Mouse (Mus musculus) liver, embryonic 13.5 days (tissue): ENCODE data around the gene AU022252. TPM values are rescaled to one million over a fixed set of nuclear protein-coding genes. Genes with fewer than 3 reads are reported as not detected.
A peak's percentile ranks its signal among the peaks of the same experiment; 100 is the strongest.
"Not testable (repeated sequence)": the region's sequence is repeated elsewhere in the genome, so short reads cannot be mapped to it uniquely, and the experiment has no call there.

ENCODE experiments used
- ATAC-seq: fragments of 200-750 bp; cut with Nextera tagmentation; 2 replicates; pipeline ENCODE4 v1.8.0; 2017; ENCODE audit warnings: low read depth, mild to moderate bottlenecking, moderate number of reproducible peaks, moderate library complexity
- DNase-seq: peaks from one replicate; pipeline ENCODE4 v3.0.0; 2022
- H3K27ac ChIP-seq: fragments of 300-500 bp; sonication (generic); 2 replicates; pipeline ENCODE4 v1.5.1; 2015; ENCODE audit warnings: moderate library complexity, mild to moderate bottlenecking, inconsistent platforms
- H3K27me3 ChIP-seq: fragments of 300-500 bp; sonication (generic); 2 replicates; pipeline ENCODE4 v1.6.1; 2015; ENCODE audit warnings: mild to moderate bottlenecking, inconsistent platforms
- H3K36me3 ChIP-seq: fragments of 300-500 bp; sonication (generic); 2 replicates; pipeline ENCODE4 v1.6.1; 2015; ENCODE audit warnings: mild to moderate bottlenecking, inconsistent platforms
- H3K4me1 ChIP-seq: fragments of 300-500 bp; sonication (generic); replicated peaks from 2 replicates; pipeline ENCODE4 v1.6.1; 2015; ENCODE audit warnings: inconsistent platforms
- H3K4me2 ChIP-seq: fragments of 300-500 bp; sonication (generic); 2 replicates; pipeline ENCODE4 v1.6.1; 2015; ENCODE audit warnings: inconsistent platforms, mild to moderate bottlenecking, moderate library complexity
- H3K4me3 ChIP-seq: fragments of 300-500 bp; sonication (generic); replicated peaks from 2 replicates; pipeline ENCODE4 v1.5.1; 2015; ENCODE audit warnings: mild to moderate bottlenecking, inconsistent platforms
- H3K9ac ChIP-seq: fragments of 300-500 bp; sonication (generic); 2 replicates; pipeline ENCODE4 v1.6.1; 2015; ENCODE audit warnings: mild to moderate bottlenecking, inconsistent platforms
- H3K9me3 ChIP-seq: fragments of 300-500 bp; sonication (generic); replicated peaks from 2 replicates; pipeline ENCODE4 v1.6.1; 2016; ENCODE audit warnings: inconsistent platforms
- WGBS: fragments of 180-500 bp; shearing (Covaris S2); methylation state at CpG from one replicate; pipeline ENCODE4 v1.1.7; 2015; ENCODE audit not compliant: insufficient replicate concordance; 5-methylcytosine and 5-hydroxymethylcytosine counted together
- polyA plus RNA-seq: library from polyadenylated mRNA; unstranded; fragments of >200 nt; fragmentation: Nextera tagmentation; extraction: Ambion mirVana; gene quantifications from 2 replicates; pipeline ENCODE4 v1.2.1, GENCODE M21; 2015

Gene AU022252
- polyA plus RNA-seq, result 16.1 and 16.5 TPM in 2 replicates

DNA sequence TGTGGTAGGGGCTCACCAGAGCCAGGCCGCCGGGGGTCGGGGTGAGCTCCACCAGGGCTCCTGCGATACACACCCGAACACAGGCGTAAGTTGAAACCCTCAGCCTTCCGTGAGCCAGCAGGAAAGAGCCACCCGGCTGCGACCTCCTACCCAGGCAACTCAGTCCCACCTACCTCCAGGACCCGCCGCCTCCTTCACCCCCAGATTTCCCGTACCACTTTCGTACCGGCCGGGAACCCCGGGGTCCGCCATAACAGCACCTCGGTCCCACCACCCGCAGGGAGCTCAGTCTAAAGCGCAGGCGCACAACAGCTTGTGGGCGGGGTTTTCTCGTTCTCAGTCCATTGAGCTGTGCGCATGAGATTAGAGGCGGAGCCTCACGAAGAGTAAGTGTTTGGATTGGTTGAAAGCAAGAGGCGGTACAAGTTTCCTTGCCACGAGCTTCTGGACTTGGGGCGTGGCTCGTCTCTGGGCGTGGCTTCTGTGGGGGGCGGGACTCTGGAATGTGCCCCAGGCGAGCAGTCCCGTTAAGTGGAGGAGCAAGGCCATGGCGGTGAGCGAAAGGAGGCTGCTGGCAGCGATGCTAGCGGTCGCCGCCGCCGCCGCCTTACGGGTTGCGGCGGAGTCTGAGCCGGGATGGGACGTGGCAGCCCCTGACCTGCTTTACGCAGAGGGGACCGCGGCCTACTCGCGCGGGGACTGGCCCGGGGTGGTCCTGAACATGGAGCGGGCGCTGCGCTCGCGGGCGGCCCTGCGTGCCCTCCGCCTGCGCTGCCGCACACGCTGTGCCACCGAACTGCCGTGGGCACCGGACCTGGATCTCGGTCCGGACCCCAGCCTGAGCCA, at the start of gene AU022252, which contains the start of gene P3h1:
AU022252 (minus strand) TSS at position 303 of the 846 bp plus-strand sequence.
P3h1 (plus strand) TSS at position 506 of the 846 bp plus-strand sequence.
- peak within 1 kb of the TSS; percentile 89 for H3K9ac ChIP-seq
- peak; percentile 99 for DNase-seq
- peak within 1 kb of the TSS; percentile 99 for H3K4me2 ChIP-seq
- peak within 1 kb of the TSS; percentile 59 for H3K27ac ChIP-seq
- H3K27me3 ChIP-seq, result peaks cover 6% of the 10 kb centered on the region; the same call in 1 of the 2 replicates
- peaks cover 24% of the 10 kb centered on the region for H3K4me1 ChIP-seq
- peak; percentile 96 for ATAC-seq
- H3K9me3 ChIP-seq, result no peaks in the 10 kb centered on the region
- H3K36me3 ChIP-seq, result peaks cover 21% of the 10 kb centered on the region
- H3K4me3 ChIP-seq, result peak within 1 kb of the TSS; percentile 84
- under 1% methylated on average over 71 of the region's 71 CpGs for WGBS

DNA sequence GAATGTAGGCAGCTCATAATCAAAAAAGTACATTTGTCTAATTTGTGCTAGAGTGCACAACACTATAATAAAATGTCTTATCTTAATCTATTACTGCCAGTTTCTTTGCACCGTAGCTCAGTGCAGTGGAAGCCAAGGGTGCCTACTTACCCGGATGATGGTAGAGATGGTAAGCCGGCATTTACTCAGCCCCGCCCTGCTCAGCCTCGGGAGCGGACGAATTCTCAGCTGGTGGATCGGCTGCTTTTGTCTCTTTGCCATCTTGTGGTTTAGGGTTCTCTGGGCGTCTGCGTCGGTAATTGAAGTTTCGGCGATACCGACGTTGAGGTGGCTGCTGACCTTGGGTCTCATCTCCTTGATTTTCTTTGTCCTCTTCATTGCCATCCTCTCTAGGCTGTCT, 46.3 kb upstream of the AU022252 start:
- 77% methylated on average over 15 of the region's 15 CpGs for WGBS
- not testable (repeated sequence) for H3K4me3 ChIP-seq

DNA sequence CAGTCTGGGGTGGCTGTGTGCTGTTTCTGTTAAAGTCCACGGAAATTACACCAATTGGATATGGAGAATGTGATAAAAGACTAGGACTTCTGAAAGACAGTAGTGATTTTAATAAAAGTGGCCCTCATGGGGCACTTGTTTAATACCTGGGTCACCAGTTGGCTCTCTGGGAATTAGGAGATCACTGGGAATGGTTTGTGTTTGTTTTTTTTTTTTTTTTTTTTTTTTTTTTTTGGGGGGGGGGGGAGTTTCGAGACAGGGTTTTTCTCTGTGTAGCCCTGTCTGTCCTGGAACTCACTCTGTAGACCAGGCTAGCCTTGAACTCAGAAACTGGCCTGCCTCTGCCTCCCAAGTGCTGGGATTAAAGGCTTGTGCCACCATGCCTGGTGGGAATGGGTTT, 43.2 kb upstream of the AU022252 start:
- no peak overlapping the region for H3K9ac ChIP-seq
- DNase-seq (no peak), ATAC-seq (no peak)
- H3K4me3 ChIP-seq, result no peak overlapping the region
- no peaks in the 10 kb centered on the region for H3K27me3 ChIP-seq
- no peak overlapping the region for H3K4me2 ChIP-seq
- peaks cover 33% of the 10 kb centered on the region for H3K4me1 ChIP-seq
- no peaks in the 10 kb centered on the region for H3K9me3 ChIP-seq
- 59% methylated on average over 1 of the region's 2 CpGs for WGBS
- peak overlapping the region; percentile 63 for H3K27ac ChIP-seq
- H3K36me3 ChIP-seq, result peaks cover 97% of the 10 kb centered on the region

More for the DNA sequence above, 46.3 kb upstream of the AU022252 start:
- H3K4me2 ChIP-seq, H3K9ac ChIP-seq, H3K9me3 ChIP-seq, ATAC-seq, H3K27me3 ChIP-seq, DNase-seq, H3K27ac ChIP-seq: not testable (repeated sequence)
- Histone ChIP-seq H3K4me1 (peaks cover 17% of the 10 kb centered on the region), H3K36me3 (peaks cover 97% of the 10 kb centered on the region)

DNA sequence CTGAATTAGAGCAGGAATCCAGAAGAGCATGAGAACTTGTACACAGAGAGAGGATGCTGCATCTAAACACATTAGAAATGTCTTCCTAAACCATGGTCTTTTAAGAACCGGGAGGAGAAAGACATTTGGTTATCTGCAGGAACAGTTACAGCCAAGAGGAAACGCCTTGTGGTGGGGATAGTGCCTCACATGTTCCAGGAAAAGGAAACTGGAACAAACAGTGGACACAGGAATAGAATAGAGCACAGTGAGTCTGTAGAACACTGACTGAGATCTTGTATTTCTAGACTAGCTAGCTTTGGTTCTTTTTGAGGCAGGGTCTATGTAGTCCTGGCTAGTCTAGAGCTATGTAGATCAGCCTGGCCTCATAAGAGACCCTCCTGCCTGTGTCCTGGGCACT, 42.7 kb upstream of the AU022252 start:
- H3K4me3 ChIP-seq, result no peak overlapping the region
- H3K9ac ChIP-seq, result no peak overlapping the region
- peaks cover 33% of the 10 kb centered on the region for H3K4me1 ChIP-seq
- H3K9me3 ChIP-seq, result no peaks in the 10 kb centered on the region
- WGBS, result 19% methylated on average over 2 of the region's 2 CpGs
- DNase-seq, result no peak
- H3K36me3 ChIP-seq, result peaks cover 95% of the 10 kb centered on the region
- H3K27me3 ChIP-seq, result no peaks in the 10 kb centered on the region
- peak; percentile 56 for ATAC-seq
- peak overlapping the region; percentile 63 for H3K27ac ChIP-seq
- H3K4me2 ChIP-seq, result no peak overlapping the region

DNA sequence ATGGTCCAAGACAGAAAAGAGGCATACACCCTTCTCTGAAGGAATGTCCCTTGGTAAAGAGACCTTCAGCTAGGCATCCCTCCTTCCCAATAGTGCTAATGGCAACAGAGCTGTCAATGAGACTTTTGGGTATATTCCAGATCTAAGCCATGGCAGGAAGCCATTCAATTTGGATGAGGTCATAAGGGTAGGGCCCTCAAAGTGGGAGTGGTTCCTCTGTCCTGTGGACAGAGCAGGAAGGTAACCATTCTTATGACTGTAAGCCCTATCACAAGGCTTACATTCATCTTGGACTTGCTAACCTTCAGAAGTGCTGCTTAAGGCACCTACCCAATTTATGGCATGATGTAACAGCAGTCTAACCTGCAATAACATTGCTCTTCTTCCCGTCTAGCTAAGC, 42.1 kb upstream of the AU022252 start:
- no peak for ATAC-seq
- H3K36me3 ChIP-seq, result peaks cover 89% of the 10 kb centered on the region

DNA sequence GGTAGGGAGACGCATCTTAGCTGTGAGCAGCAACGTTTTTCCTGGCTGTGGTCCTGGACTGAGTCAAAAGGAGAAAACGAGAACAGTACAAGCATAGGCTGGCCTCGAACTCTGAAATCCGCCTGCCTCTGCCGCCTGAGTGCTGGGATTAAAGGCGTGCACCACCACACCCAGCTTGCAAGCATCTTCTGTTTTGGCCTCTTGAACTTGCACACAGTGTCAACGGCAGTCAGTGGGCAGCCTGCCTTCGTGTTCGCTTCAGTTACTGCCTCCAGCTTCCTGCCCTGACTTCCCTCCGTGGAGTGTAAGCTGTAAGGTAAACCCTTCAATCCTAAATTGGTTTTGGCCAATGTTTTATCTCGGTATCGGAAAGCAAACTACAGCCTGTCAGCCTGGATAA, 34.1 kb upstream of the AU022252 start:
- H3K9ac ChIP-seq, result no peak overlapping the region
- H3K4me2 ChIP-seq, result no peak overlapping the region
- peaks cover 9% of the 10 kb centered on the region for H3K4me1 ChIP-seq
- H3K9me3 ChIP-seq, result no peaks in the 10 kb centered on the region
- ATAC-seq (no peak), DNase-seq (no peak)
- no peaks in the 10 kb centered on the region for H3K27me3 ChIP-seq
- H3K36me3 ChIP-seq, result peaks cover 12% of the 10 kb centered on the region
- WGBS, result 48% methylated on average over 13 of the region's 13 CpGs
- H3K27ac ChIP-seq, result no peak overlapping the region
- H3K4me3 ChIP-seq, result no peak overlapping the region

More for the DNA sequence above, 42.1 kb upstream of the AU022252 start:
- no peaks in the 10 kb centered on the region for H3K27me3 ChIP-seq
- 70% methylated on average over 1 of the region's 1 CpGs for WGBS
- no peaks in the 10 kb centered on the region for H3K9me3 ChIP-seq
- peak overlapping the region; percentile 63 for H3K27ac ChIP-seq
- peaks cover 33% of the 10 kb centered on the region for H3K4me1 ChIP-seq
- no peak overlapping the region for H3K4me2 ChIP-seq
- no peak for DNase-seq
- H3K4me3 ChIP-seq, result no peak overlapping the region
- H3K9ac ChIP-seq, result no peak overlapping the region

DNA sequence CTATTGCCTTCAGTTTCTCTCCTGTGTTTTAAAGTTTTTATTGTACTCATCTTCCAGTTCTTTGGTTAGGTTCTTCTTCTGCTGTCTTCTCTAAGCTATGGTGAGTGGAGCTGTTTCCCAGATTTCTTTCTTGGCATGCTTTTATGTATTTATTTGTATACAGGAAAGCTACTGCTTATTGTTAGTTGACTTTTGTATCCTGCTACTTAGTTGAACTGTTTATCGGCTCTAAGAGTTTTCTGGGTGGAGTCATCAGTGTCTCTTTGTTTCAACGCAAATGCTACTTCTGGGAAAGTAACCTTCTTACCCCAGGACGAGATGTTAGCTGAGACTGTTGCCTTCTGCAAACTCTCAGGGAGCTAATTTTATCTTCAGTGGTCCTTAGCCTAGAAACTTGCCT, 30.9 kb upstream of the AU022252 start:
- Histone ChIP-seq H3K9me3 (no peaks in the 10 kb centered on the region), H3K4me2 (no peak overlapping the region), H3K27me3 (no peaks in the 10 kb centered on the region), H3K4me3 (no peak overlapping the region), H3K4me1 (peaks cover 13% of the 10 kb centered on the region), H3K27ac (no peak overlapping the region), H3K36me3 (no peaks in the 10 kb centered on the region), H3K9ac (no peak overlapping the region)
- no peak for DNase-seq
- WGBS, result 58% methylated on average over 3 of the region's 3 CpGs
- no peak for ATAC-seq

DNA sequence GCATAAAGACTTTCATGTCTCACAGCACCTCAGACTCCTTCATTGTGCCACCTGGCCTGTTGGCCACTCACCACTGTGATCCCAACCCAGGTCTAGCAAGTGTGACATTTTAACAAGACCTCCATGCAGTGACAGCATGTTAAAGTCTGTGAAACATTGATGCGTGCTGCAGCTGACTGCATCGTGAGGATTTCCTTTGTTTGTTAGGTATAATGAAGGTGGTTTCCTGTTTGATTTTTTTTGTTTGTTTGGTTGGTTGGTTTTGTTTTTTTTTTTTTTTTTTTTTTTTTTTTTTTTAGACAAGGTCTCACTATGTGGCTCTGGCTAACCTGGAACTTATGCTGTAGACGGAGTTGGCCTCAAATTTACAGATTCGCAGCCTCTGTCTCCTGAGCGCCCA, 30.0 kb upstream of the AU022252 start:
- H3K27ac ChIP-seq, result no peak overlapping the region
- no peaks in the 10 kb centered on the region for H3K9me3 ChIP-seq
- H3K27me3 ChIP-seq, result no peaks in the 10 kb centered on the region
- H3K4me3 ChIP-seq, result no peak overlapping the region
- DNase-seq (no peak), ATAC-seq (no peak)
- H3K9ac ChIP-seq, result no peak overlapping the region
- 77% methylated on average over 5 of the region's 5 CpGs for WGBS
- no peak overlapping the region for H3K4me2 ChIP-seq
- peaks cover 13% of the 10 kb centered on the region for H3K4me1 ChIP-seq
- no peaks in the 10 kb centered on the region for H3K36me3 ChIP-seq

DNA sequence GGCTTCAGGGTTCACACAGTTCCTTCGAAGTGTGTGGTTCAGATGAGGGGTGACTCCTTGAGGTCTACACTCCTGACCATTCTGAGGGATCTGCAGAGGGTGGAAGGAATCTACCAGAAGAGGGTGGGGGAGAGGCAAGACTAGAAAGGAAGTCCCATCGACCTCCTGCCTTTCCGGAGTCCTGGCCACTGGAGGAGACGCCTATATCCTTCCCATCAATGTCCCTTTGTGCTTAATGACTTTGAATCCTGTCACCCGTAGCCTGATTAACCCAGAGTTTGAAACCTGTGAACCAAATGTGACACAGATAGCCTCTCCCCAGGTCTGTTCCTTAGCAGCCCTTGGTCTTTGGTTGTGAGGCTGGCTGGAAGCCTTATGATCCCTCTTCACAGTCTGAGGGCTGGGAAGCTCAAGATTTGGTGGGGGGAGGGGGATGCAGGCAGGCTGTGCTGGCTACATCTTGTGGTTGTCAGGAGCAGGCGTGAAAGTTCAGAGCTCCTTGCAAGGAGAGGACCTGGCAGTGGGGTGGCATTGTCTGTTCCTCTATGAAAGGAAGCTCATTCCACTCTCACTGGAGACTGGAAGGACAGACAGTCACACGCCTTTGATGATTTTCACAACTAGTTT, 28.7 kb upstream of the AU022252 start:
- no peaks in the 10 kb centered on the region for H3K36me3 ChIP-seq
- H3K4me3 ChIP-seq, result no peak overlapping the region
- no peak overlapping the region for H3K9ac ChIP-seq
- ATAC-seq (no peak), DNase-seq (no peak)
- H3K27ac ChIP-seq, result no peak overlapping the region
- no peak overlapping the region for H3K4me2 ChIP-seq
- no peaks in the 10 kb centered on the region for H3K27me3 ChIP-seq
- H3K4me1 ChIP-seq, result peaks cover 13% of the 10 kb centered on the region
- 25% methylated on average over 7 of the region's 7 CpGs for WGBS
- no peaks in the 10 kb centered on the region for H3K9me3 ChIP-seq

DNA sequence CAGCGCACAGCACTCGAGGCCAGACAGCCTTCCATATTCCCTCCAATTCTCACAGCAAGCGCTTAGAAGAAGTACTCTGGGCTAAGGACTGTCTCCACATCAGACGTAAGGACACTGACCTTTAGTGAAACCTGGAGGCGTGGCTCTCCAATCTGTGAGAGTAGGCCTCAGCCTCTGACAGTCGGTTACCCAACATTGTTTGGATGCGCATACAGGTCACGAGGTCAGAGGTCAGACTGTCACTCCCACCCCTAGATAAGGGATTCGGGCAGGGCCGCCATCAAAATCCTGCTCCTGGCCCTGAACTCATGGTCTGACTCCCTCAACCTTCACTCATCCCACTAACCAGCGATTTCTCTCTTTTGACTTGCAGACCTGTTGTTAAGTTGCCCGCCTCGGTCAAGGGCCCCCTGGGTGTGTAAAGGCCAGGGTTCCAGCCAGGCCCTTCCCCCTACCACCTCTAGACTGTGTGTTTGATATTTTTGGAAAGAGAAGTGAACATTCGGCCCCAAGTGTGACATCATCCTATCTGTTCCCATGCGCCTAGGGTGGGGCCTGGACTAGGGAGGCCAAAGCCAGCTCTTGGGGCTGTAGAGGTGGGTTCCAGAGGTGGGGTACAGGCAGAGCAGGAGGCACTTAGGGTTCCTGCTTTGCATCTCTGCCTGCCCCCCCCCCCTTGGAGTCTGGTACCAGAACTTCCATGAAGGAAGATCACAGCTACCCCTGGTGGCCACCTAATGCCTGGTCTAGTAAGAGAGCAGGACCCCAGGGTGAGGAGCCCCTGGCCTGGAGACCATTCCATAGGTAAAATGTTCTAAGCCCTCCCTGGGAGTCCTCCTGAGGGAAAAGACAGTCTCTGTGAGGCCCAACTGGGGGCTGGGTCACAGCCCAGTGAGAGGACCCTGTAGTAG, 27.1 kb upstream of the AU022252 start:
- Histone ChIP-seq H3K9me3 (no peaks in the 10 kb centered on the region), H3K9ac (no peak overlapping the region), H3K4me2 (no peak overlapping the region), H3K4me3 (no peak overlapping the region), H3K27ac (no peak overlapping the region), H3K27me3 (no peaks in the 10 kb centered on the region), H3K4me1 (peaks cover 13% of the 10 kb centered on the region), H3K36me3 (no peaks in the 10 kb centered on the region)
- 62% methylated on average over 15 of the region's 15 CpGs for WGBS
- ATAC-seq, result peak; percentile 61
- no peak for DNase-seq

DNA sequence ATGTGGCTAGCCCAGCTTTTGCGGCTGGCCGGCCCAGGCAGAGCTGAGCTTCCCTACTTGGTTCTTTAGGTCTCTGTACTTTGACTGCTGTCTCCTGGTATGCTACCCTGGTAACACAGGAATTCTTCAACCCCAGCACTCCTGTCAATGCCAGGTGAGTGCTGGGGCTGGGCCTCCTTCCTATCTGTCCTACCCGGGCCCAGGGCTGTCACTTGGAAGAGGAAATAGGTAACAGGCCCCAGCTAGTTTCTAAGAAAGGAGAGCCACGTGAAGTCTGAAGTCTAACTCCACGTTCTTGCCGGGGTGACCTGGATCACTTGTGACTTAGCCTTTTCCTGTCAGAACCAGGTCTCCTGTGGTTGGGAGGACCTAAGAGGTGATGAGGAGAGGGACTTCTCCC, 24.6 kb upstream of the AU022252 start:
- Histone ChIP-seq H3K27ac (no peak overlapping the region), H3K4me3 (no peak overlapping the region), H3K36me3 (no peaks in the 10 kb centered on the region), H3K4me1 (peaks cover 13% of the 10 kb centered on the region), H3K9ac (no peak overlapping the region), H3K4me2 (no peak overlapping the region), H3K9me3 (no peaks in the 10 kb centered on the region), H3K27me3 (0 out of 2 replicates have a peak, but pooled peaks cover 5% of the 10 kb centered on the region)
- ATAC-seq, result no peak
- no peak for DNase-seq
- WGBS, result 55% methylated on average over 6 of the region's 6 CpGs
